Mouse (Mus musculus): ENCODE measurements at regions not wholly inside any gene's neighbourhood (a gene's known extent, or its start where the extent isn't known, plus 50 kb on each side); places are given as distances from the start of the nearest gene placed in this dataset.

DNA sequence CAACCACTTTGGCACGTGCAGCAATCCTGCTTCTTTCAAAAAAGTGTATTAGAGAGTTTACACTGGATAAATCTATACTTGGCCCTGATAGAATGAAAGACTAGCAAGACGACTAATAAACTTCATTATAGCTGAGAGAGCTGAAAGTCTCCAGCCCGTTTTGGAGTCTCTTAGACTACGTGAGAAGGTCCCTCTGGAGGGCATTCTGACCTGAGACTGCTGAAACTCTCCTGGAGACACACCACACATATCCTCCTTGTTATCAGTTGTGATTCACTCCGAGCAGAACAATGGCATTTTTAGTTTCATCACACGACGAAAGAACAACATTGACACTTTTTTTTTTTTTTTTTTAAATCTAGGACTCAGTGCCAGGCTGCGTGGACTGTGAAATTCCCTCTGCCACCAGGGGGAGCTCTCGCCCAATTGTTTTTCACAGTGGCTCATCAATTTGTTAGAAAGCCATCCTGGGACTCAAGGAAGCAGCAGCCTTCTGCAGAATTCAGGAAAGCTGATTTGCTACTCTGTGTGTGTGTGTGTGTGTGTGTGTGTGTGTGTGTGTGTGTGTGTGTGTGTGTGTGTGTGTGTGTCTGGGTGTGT is 1467.0 kb upstream of the Slc10a2 start:
- TF ChIP-seq FLI1 (IDR thresholded peaks at IDR 0.05; ENCODE audit: low read length) (no peak), GATA1 (IDR thresholded peaks at IDR 0.05; ENCODE audit: borderline replicate concordance, low read length) (no peak)

Data from megakaryocyte, embryonic 14.5 days (primary cell).